Mouse (Mus musculus): Measurements from ENCODE around the gene Scrt2.

The Scrt2 gene

DNA sequence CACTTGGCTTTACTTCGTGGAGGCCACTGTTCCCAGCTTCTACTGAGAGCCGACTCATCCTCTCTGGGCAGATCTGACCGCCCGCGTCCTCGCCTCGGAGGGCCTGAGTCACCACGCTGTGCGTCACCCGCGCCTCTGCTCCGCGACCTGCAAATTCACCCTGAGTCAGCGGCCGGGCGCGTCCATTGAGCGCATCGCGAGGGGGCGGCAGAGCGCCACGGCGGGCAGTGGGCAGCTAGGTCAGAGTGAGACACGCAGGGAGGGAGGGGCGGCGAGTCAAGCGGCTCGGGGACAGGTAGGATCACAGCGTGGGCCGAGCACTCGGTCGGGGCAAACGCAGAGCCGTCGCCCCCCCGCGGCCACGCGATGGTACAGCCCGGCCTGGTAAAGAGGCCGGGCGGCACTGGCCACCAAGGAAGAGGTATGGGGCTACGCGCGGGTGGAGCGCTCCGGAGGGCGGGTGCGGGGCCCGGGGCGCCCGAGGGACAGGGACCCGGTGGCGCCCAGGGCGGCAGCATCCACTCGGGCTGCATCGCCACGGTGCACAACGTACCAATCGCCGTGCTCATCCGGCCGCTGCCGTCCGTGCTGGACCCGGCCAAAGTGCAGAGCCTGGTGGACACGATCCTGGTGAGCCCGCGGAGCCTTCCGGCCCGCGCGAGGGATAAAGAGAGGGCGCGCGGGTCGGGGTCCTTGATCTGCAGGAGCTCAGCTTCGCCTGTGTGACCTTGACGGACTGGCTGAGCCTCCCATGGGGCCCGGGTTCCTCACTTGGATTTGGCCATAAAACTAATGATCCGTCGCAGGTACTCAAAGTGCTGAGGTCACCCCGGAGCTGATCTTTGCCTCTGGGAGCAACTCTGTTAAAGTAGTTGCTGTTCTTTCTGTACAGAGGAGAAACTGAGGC lies 24.2 kb downstream of the Scrt2 start, which contains the start of gene Srxn1:
Gene Srxn1 (plus strand): TSS at position 199 of the 907 bp plus-strand sequence.
- peak; percentile 96 for DNase-seq (ENCODE audit: low spot score)

DNA sequence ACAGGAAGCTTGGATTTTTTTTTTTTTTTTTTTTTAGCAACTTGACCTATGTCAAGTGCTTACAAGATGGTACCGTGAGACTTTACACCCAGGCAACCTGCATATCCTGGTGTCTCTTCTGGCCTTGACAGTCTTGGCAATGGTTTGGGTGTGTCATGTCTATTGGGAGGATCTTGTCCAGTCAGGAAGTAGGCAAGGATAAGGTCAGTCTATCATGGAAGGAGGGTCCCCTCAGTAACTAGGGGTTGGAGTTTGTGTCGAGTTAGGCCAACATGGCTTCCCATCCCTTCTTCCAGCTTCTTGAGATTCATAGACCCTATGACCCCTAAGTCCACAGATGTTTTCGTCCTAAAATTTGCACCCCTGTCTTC lies 24.9 kb downstream of the Scrt2 start:
- no peak for DNase-seq (ENCODE audit: low spot score)

GRCm38 (mm10) chr2:152106597-152106996 lies 25.3 kb downstream of the Scrt2 start:
- DNase-seq (ENCODE audit: low spot score) = no peak

- peak; percentile 19 for DNase-seq (ENCODE audit: low spot score)
Observed at GRCm38 (mm10) chr2:152108702-152109101, 27.4 kb downstream of the Scrt2 start.

DNA sequence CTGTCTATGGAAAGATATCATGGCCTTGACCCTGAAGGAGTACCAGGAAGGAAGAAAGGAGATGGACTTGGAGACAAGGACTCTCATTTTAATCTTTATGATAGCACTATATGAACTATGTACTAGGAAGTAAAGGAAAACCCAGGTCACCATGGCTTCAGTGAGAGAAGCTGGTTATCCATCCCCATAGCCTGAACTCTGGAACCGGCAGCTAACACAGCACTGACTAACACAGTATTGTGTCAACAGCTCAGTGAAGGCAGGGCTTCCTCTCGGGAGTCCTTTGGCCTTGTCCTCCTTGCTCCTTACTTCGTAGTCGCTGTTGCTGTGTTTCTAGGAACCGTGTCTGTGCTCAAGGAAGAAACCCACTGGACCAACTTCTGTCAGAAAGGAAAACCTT lies 28.1 kb downstream of the Scrt2 start:
- DNase-seq (ENCODE audit: low spot score) = no peak

DNA sequence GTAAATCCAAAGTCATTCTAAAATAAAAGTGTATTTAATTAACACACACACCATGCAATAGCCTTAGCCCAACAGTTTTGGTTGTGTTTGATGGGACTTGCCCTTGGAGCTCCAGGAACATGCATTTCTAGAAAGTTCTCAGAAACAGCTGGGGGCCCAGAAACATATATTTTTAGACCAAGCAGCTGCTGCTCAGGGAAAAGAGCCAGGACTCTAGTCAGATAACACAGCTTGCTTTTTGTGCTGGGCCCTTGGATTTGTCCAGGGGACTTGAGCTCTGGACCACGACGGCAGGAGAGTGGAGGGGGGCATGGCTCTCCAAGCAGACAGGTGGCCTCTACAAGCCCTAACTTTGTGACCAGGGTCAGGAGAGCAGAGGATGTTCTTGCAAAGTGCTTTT lies 30.0 kb downstream of the Scrt2 start:
- DNase-seq (ENCODE audit: low spot score) = no peak

DNA sequence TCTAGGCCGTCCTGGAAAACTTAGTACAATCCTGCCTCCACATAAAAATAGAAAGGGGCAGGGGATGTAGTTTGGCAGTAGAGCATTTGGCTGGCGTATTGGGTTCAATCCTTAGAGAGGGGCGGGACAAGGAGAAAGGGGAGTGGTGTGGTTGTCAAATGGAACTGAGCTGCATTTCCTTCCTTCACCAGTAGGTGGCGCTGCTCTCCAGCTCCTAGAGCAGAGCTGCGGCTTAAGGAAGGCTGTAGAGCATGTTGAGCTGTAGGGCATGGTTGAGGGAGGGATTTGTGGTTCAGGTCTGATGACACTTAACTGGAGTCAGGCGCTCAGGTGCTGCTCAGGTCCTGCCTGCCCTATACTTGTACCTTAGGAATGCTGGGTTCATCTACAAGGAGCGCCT lies 30.6 kb downstream of the Scrt2 start:
- peak; percentile 88 for DNase-seq (ENCODE audit: low spot score)

DNA sequence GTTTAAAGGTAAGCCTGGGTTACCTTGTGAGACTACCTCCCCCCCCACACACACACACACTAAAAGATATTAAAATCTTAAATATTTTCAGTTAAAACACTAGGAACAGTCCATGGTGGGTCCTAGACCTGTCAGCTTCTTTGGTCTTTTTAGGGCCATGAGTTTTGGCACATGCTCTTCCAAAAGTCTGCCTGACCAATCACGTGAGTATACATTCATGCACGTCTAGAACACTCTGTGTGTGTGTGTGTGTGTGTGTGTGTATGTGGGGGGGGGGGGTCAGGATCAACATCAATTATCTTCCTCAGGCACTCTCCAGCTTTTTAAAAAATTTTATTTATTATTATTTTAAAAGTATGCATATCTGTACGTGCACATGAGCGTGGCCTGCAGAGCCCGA lies 31.2 kb downstream of the Scrt2 start:
- no peak for DNase-seq (ENCODE audit: low spot score)

DNA sequence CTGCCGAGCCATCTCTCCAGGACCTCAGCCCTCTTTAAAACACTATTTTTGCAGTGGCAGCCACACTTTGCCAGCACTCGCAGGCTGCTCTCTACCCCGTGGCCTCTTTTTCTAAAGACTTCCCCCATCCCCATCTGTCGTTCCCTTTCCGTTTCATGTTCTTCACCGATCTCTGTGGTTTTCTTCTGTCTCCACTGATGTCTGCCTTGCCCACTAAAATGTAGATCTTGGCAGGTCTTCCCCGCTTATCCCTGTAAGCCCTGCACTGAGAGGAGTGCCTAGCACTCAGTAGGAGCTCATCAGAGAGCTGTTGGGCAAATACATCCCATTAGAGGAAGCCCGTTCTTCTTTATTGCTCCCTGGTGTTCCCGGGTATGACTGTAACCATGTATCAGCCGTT lies 31.6 kb downstream of the Scrt2 start:
- no peak for DNase-seq (ENCODE audit: low spot score)

- no peak for DNase-seq (ENCODE audit: low spot score)
Observed at GRCm38 (mm10) chr2:152114057-152114975, 33.0 kb downstream of the Scrt2 start.

GRCm38 (mm10) chr2:152117694-152118093 lies 36.4 kb downstream of the Scrt2 start:
- DNase-seq (ENCODE audit: low spot score) = no peak

DNA sequence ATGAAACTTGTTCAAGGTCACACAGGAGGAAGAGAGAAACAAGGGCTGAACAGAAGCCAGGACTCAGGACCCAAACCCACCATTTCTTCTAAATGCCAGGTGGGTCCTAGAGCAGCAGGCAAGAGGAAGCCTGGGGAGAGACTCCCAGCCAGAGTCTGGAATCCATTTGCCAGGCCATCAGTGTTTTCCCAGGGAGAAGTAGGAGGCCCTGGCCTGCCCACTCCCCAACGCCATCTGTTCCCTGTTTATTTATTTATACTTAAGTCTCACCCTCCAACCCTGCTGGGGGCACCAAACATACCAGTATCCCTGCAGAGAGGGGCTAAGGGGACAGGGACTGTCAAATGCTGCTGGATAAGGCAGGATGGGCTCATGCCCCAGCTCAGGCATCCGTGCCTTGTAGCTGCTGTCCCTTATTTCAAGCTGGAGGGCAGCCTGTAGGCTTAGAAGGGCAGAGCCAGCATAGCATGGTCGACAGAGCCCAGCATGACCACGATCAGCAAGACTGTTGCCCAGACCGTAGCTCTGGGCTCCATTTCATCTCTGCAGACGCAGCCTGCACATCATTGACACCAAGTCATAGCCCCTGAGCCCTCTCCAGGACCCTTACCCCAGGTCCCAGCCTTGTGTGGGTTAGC lies 38.0 kb downstream of the Scrt2 start:
- DNase-seq (ENCODE audit: low spot score) = no peak

DNA sequence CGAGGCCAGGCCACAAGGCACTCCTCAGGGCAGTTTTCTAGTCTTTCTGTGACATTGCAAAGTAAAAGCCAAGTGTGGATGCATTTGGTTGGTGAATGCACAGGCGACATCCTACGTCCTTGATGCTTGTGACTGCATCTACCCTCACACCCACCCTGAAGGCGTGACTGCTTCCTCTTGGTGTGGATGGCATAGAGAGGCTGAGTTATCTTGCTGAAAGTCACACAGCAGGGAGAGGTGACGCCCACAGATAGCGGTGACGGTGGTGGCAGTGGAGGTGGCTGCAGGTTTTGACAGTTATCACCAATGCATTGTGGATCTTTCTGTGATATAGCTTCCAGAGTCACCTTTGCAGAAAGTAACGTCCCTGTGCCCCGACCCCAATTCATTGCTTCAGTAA lies 41.6 kb downstream of the Scrt2 start:
- DNase-seq (ENCODE audit: low spot score) = no peak

GRCm38 (mm10) chr2:152128597-152128996 lies 47.3 kb downstream of the Scrt2 start:
- DNase-seq (ENCODE audit: low spot score) = no peak

DNA sequence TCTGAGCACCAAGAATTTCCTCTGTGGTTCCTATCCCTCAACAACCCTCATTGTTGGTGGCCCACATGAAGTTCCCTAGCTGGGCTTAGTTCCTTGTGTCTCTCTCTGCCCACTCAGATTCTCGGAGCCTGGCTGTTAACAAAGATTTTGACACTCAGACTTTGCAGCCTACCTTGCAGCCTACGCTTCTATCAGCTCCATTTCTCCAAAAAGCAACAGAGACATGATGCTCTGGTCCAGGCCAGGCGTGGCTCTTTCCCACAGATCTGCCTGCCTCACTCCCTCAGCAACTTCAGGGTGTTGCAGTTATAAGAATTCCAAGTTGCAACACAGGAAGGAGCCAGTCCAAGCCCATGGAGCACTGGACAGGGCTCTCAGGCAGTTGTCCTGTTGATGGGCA lies 48.4 kb downstream of the Scrt2 start:
- no peak for DNase-seq (ENCODE audit: low spot score)

GRCm38 (mm10) chr2:152132016-152132415 lies 50.7 kb downstream of the Scrt2 start:
- DNase-seq (ENCODE audit: low spot score) = no peak

- no peak for DNase-seq (ENCODE audit: low spot score)
Observed at GRCm38 (mm10) chr2:152132691-152133090, 51.4 kb downstream of the Scrt2 start.

- DNase-seq (ENCODE audit: low spot score) = no peak
Observed at GRCm38 (mm10) chr2:152139191-152139987, 58.1 kb downstream of the Scrt2 start.

- no peak for DNase-seq (ENCODE audit: low spot score)
Observed at GRCm38 (mm10) chr2:152140941-152141340, 59.6 kb downstream of the Scrt2 start.

- DNase-seq (ENCODE audit: low spot score) = peak; percentile 11
Observed at GRCm38 (mm10) chr2:152141491-152141890, 60.2 kb downstream of the Scrt2 start.

DNA sequence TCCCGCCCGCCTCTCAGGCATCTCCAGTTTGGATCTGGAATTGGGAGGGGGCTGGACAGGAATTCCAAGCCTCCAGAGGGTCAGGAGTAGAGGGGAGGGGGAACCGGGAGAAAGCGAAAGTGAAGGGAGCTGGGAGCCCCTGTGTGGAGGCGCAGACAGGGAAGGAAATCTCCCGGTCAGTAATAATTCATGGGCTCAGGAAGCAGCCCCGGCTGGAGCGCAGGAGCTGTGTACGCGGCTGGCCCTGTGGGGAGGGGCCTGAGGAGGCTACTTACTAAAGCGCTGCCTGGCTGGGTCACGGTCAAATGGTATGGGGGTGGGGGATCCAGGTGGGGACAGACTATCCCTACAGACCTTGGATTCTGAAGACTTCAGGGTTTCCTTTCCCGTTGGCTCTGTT lies 60.7 kb downstream of the Scrt2 start:
- peak; percentile 42 for DNase-seq (ENCODE audit: low spot score)

DNA sequence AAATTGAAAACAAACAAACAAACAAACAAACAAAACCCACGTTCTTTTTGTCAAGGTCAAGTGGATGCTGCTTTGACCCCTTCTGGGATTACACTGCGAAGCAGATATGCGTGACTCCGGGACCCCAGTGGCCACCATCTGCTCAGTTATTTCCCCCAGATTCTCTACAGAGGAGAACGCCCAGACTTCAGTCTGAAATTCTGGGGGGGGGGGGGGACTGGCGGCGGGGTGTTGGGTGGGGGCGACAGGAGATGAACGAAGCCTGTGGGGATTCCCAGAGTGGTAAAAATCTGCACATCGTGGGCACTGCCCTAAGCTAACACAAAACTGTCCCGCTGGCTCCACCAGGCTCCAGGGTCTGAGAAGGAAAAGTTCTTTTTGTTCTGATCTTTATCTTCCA lies 61.2 kb downstream of the Scrt2 start:
- DNase-seq (ENCODE audit: low spot score) = no peak

All from MN1 (cell line).